Mouse (Mus musculus): ENCODE data around the gene Angel1.

The Angel1 gene

GRCm38 (mm10) chr12:86726120-86726640, at the start of gene Angel1:
TSS of gene Angel1 (minus strand) at chr12:86726460.
- peak; percentile 94 for DNase-seq (ENCODE audit: low read depth)

GRCm38 (mm10) chr12:86775561-86776280, 49.5 kb upstream of the Angel1 start:
- DNase-seq (ENCODE audit: low read depth) = no peak

- no peak for DNase-seq (ENCODE audit: low read depth)
These were observed 46.3 kb upstream of the Angel1 start for GRCm38 (mm10) chr12:86772551-86772950.

- DNase-seq (ENCODE audit: low read depth) = peak; percentile 77
These were observed 45.7 kb upstream of the Angel1 start for GRCm38 (mm10) chr12:86771823-86772427.

GRCm38 (mm10) chr12:86770927-86771326, 44.7 kb upstream of the Angel1 start:
- no peak for DNase-seq (ENCODE audit: low read depth)

GRCm38 (mm10) chr12:86770261-86770670, 44.0 kb upstream of the Angel1 start:
- DNase-seq (ENCODE audit: low read depth) = no peak

- DNase-seq (ENCODE audit: low read depth) = no peak
These were observed 43.6 kb upstream of the Angel1 start for GRCm38 (mm10) chr12:86769819-86770218.

GRCm38 (mm10) chr12:86768986-86769580, 42.8 kb upstream of the Angel1 start:
- DNase-seq (ENCODE audit: low read depth) = peak; percentile 51

GRCm38 (mm10) chr12:86767868-86768631, 41.8 kb upstream of the Angel1 start:
- peak; percentile 23 for DNase-seq (ENCODE audit: low read depth)

GRCm38 (mm10) chr12:86766467-86766866, 40.2 kb upstream of the Angel1 start:
- no peak for DNase-seq (ENCODE audit: low read depth)

GRCm38 (mm10) chr12:86764060-86764459, 37.8 kb upstream of the Angel1 start:
- no peak for DNase-seq (ENCODE audit: low read depth)

- no peak for DNase-seq (ENCODE audit: low read depth)
These were observed 34.8 kb upstream of the Angel1 start for GRCm38 (mm10) chr12:86761036-86761435.

- no peak for DNase-seq (ENCODE audit: low read depth)
These were observed 8.1 kb upstream of the Angel1 start, which contains the start of gene Lrrc74a for GRCm38 (mm10) chr12:86734319-86734810. TSS of gene Lrrc74a (plus strand) at chr12:86734369.

- peak; percentile 15 for DNase-seq (ENCODE audit: low read depth)
These were observed 554 bp downstream of the Angel1 start for GRCm38 (mm10) chr12:86725706-86726105.

GRCm38 (mm10) chr12:86724300-86724699, 2.0 kb downstream of the Angel1 start:
- no peak for DNase-seq (ENCODE audit: low read depth)

- DNase-seq (ENCODE audit: low read depth) = no peak
These were observed 4.8 kb downstream of the Angel1 start for GRCm38 (mm10) chr12:86721453-86721852.

- DNase-seq (ENCODE audit: low read depth) = no peak
These were observed 6.2 kb downstream of the Angel1 start for GRCm38 (mm10) chr12:86719961-86720639.

- no peak for DNase-seq (ENCODE audit: low read depth)
These were observed 9.3 kb downstream of the Angel1 start for GRCm38 (mm10) chr12:86716962-86717361.

GRCm38 (mm10) chr12:86715401-86715800, 10.9 kb downstream of the Angel1 start:
- peak; percentile 33 for DNase-seq (ENCODE audit: low read depth)

GRCm38 (mm10) chr12:86714026-86714425, 12.2 kb downstream of the Angel1 start:
- no peak for DNase-seq (ENCODE audit: low read depth)

- no peak for DNase-seq (ENCODE audit: low read depth)
These were observed 20.4 kb downstream of the Angel1 start for GRCm38 (mm10) chr12:86705843-86706242.
